Mouse (Mus musculus) thymus, postnatal 4 days (tissue): Measurements from ENCODE around the gene Dact3.

Experiments
- DNase-seq: peaks from one replicate; pipeline ENCODE4 v3.0.0; 2021

Gene Dact3

GRCm38 (mm10) chr7:16918670-16919069 lies 43.6 kb downstream of the Dact3 start:
- no peak for DNase-seq

- no peak for DNase-seq
These were observed 44.5 kb downstream of the Dact3 start for GRCm38 (mm10) chr7:16919395-16920149.

DNA sequence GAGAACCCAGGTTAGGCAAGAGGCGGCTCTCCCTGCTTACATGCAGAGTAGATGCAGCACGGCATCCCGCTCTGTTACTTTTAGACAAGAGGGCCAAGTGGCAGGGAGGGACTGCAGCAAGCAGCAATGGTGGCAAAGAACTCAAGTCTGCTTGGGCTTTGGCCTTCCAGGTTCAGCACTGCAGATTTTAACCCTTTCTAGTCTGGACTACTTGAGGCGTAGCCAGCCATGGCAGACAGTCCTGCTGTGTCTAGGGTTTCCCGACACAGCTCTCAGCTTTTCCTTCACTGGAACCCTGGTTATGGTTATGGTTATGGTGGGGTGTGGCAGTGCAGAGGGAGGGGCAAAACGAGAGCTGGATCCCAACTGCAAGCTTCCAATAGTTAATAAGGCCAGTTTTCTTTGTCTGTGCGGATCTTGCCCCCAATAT lies 45.0 kb downstream of the Dact3 start:
- no peak for DNase-seq

DNA sequence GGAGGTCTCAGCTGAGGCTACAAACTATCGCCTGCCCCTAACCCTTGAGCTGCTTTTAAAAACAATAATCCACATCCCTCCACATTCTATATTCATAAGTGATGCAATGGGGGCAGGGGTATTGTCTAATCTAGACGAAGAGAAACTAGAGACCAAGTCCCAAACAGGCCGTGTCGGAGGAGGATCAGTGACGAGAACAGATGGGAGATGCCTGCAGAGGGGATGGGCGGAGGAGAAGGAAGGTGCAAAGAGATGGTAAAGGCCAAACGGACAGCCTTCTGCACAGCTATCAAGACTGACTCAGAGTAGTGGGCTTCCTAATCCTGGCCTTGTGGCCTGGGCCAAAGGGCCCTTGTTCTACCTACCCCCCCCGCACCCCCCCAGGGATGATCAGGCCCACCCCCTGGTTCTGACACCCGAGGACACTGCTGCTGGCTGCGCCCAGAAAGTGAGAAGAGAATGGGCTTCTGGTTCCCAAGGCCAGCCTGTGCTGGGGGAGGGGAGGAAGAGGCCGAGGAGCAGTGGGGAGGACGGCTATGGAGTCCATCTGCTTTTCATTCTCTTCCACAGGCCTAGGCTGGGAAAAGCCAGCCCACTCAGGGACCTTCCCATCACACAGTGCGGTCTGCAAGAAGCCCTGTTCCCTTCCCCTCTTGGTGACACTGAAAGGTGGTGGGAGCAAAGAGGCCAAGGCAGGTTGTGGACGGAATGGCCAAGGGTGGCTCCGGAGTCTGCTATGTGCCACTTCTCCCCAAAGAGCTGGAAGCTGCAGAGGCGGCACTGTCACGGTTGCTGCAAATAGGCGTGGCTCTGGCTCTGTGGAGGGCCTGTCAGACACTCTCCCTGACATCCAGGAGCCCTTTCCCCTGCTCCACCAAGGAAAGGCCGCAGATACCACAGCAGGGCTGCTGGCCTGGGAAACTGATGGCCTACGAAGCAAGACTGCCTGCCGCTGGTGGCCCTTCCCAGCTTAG lies 46.0 kb downstream of the Dact3 start:
- no peak for DNase-seq

GRCm38 (mm10) chr7:16921881-16922335 lies 46.8 kb downstream of the Dact3 start:
- peak; percentile 33 for DNase-seq

GRCm38 (mm10) chr7:16922360-16922973 lies 47.4 kb downstream of the Dact3 start:
- DNase-seq = peak; percentile 64

- DNase-seq = peak; percentile 69
These were observed 48.3 kb downstream of the Dact3 start for GRCm38 (mm10) chr7:16923283-16924036.

- DNase-seq = peak; percentile 99
These were observed 49.1 kb downstream of the Dact3 start, which contains the start of gene Calm3 for GRCm38 (mm10) chr7:16924037-16924834. TSS of gene Calm3 (minus strand) at chr7:16924114.

- no peak for DNase-seq
These were observed 53.2 kb downstream of the Dact3 start for GRCm38 (mm10) chr7:16928341-16928740.

- DNase-seq = peak; percentile 81
These were observed 55.7 kb downstream of the Dact3 start for GRCm38 (mm10) chr7:16930850-16931249.

DNA sequence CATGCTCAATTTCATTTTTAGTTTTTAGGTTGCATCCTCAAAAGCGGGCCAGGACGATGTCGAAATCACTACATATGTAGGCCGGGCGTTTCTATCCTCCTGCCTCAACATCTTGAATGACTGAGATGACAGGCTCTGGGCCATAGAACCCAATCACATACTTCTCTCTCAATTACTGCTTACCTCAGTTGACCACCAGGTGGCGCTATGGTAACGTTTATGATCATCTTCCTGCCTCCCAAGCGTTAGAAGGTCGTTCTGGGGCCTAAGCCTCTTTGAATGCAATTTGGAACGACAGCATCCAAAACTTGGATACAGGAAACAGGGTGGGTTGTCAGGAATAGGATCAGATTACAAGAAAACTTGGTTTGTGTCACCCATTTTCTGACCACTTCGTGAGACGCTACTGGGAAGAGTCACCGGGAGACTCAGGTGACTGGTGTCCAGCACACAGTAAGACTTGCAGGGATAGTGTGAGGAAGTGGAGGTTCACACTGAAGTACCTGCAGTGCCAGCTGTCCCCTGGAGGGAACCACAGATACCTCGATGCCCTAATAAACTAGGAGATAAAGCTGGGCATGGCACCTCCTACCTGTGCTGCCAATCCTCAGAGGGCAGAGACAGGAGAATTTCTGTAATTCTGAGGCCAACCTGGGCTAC lies 57.0 kb downstream of the Dact3 start:
- DNase-seq = peak; percentile 90

DNA sequence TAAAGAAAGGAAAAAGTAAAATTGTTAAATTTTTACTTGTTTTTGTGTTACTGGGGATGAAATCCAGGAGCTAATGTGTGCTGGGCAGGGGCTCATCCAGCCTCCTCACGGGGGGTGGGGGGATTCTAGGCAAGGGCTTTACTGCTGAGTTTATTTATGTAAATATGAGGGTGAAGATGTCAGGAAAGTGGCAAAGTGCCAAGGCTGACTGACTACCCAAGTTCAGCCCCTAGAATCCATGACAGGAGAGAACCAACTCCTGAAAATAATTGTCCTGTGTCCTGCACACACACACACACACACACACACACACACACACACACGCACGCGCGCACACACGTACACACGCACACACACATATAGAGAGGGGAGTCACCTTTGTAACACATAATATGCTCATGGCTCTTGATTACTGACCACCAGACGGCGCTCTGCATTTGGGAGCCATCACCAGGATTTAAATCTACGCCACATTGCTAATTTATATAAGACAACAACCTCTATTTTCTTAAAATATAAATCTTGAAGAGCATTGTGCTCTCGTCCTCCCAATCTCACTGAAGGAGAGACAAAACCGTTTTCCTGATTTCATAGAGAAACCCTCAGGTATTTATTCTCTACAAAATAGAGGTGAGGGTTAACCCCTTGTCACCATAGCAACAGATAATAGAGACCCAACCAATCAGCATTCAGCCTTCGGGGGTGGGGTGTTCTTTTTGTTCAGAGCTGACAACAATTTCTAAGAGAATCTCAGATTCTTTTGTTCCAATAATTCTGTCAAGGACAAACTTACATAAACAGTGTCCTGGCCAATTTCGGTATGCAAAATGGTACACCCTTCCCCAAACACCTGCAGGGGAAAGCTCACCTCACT lies 57.8 kb downstream of the Dact3 start:
- peak; percentile 83 for DNase-seq
